Mouse (Mus musculus): ENCODE results near the gene Taok3. TPM values are rescaled to one million over a fixed set of nuclear protein-coding genes. Genes with fewer than 3 reads are reported as not detected.

The Taok3 gene
- polyA plus RNA-seq, 2 experiments: 7.4 to 14.3 TPM

DNA sequence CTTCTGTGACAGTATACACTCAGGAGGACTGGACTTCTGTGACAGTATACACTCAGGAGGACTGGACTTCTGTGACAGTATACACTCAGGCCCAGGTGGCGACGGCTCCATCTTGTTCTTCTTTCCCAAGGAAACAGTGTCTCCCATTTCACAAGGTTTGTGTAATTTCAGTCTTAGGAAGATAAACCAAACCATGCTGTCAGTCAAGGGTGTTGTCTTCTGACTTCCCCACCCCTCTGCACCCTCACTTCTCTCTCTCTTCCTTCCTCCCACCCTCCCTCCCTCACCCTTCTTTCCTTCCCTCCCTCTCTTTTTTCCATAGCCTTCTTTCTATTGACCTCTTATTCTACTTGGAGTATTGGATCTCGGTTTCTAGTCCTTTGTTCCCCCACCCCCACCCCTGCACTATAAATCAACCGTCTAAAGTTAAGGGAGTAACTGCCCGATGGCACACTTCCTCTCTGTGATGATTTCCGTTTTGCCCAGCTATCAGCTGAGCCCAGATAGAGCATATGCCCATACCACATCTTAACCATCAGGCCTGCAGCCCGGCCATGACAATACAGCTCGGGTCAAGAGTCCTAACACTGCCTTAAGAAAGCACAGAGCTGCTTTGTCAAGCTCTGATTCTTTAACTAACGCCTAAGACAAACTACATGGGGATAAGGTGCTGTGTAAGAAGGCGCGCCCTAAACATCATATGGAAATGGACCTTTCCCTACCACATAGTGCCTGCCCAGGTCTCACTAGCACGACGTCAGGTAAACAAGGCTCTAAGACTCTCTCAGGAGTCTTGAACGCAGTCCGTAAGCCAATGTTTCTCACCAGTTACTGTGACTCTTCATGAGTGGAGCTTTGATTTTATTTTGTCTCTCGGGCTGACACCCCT is 29.4 kb downstream of the Taok3 start:
- WGBS: 73% methylated on average over 16 of the region's 16 CpGs
- no peak for ATAC-seq (ENCODE audit: low FRiP score, low read depth)

DNA sequence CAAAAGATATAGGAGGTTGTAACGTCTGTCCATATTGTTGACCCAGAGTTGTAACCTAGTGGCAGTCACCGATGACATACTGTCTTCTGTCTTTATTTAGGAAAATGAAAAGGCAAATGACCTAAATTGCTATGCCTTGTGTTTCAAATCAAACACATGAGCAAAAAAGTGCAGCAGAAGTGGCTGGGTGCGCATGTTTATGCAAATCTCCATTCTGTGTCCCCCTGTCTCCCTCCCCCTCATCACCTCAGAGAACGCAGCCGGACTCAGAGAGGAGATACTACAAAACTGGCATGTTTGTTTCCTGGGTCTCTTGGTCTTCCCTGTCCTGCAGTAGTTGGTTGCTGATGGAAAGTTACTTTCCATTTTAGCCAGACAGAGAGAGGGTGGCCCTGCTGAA is 30.1 kb downstream of the Taok3 start:
- no peak overlapping the region for H3K27ac ChIP-seq (replicated peaks; ENCODE audit: low read depth, low read length)
- TF ChIP-seq POLR2A (IDR thresholded peaks at IDR 0.05; ENCODE audit: borderline replicate concordance, extremely low read depth, insufficient read depth, insufficient read length): no peak
- no peaks in the 10 kb centered on the region for H3K27me3 ChIP-seq (ENCODE audit: control insufficient read depth, insufficient read depth, low read length)
- H3K4me3 ChIP-seq (replicated peaks; ENCODE audit: low read length): no peak overlapping the region
- no peaks in the 10 kb centered on the region for H3K9me3 ChIP-seq (ENCODE audit: control insufficient read depth, low read length)
- no peak for DNase-seq (ENCODE audit: low spot score)
- no peaks in the 10 kb centered on the region for H3K4me1 ChIP-seq (ENCODE audit: control insufficient read depth, insufficient read depth, low read length)
- 86% methylated on average over 5 of the region's 5 CpGs for WGBS
- no peak overlapping the region for H3K9ac ChIP-seq (ENCODE audit: low read depth, low read length, severe bottlenecking)
- no peak for ATAC-seq (ENCODE audit: low FRiP score, low read depth)
- no peaks in the 10 kb centered on the region for H3K36me3 ChIP-seq (ENCODE audit: control insufficient read depth, insufficient read depth, low read length)
- H3K4me2 ChIP-seq (replicated peaks; ENCODE audit: low read depth, low read length, severe bottlenecking): no peak overlapping the region

More for the DNA sequence above, 29.4 kb downstream of the Taok3 start:
- Histone ChIP-seq H3K27me3 (ENCODE audit: control insufficient read depth, insufficient read depth, low read length) (no peaks in the 10 kb centered on the region), H3K4me2 (replicated peaks; ENCODE audit: low read depth, low read length, severe bottlenecking) (no peak overlapping the region), H3K4me3 (replicated peaks; ENCODE audit: low read length) (no peak overlapping the region), H3K27ac (replicated peaks; ENCODE audit: low read depth, low read length) (no peak overlapping the region), H3K9me3 (ENCODE audit: control insufficient read depth, low read length) (no peaks in the 10 kb centered on the region), H3K4me1 (ENCODE audit: control insufficient read depth, insufficient read depth, low read length) (no peaks in the 10 kb centered on the region), H3K36me3 (ENCODE audit: control insufficient read depth, insufficient read depth, low read length) (no peaks in the 10 kb centered on the region), H3K9ac (ENCODE audit: low read depth, low read length, severe bottlenecking) (no peak overlapping the region)
- TF ChIP-seq POLR2A (IDR thresholded peaks at IDR 0.05; ENCODE audit: borderline replicate concordance, extremely low read depth, insufficient read depth, insufficient read length): no peak
- DNase-seq (ENCODE audit: low spot score): no peak

DNA sequence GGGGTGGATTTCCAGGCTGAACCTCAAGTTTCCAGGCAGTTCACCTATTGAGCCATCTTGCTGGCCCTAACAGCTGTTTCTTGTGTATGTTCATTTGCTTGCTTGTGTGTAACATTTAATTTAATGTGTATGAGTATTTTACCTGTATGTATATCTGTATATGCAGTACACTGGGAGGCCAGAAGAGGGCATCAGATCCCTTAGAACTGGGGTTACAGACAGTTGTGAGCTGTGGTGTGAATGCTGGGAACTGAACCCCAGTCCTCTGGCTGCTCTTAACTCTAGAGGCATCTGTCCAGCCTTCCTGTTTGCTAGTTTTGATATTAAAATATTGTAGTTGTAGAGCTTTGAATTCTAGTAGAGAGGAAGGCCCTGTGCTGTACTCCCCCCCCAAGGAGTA is 33.0 kb downstream of the Taok3 start:
- no peak for TF ChIP-seq POLR2A (IDR thresholded peaks at IDR 0.05; ENCODE audit: borderline replicate concordance, extremely low read depth, insufficient read depth, insufficient read length)
- H3K9ac ChIP-seq (ENCODE audit: low read depth, low read length, severe bottlenecking): no peak overlapping the region
- H3K9me3 ChIP-seq (ENCODE audit: control insufficient read depth, low read length): no peaks in the 10 kb centered on the region
- no peaks in the 10 kb centered on the region for H3K4me1 ChIP-seq (ENCODE audit: control insufficient read depth, insufficient read depth, low read length)
- H3K36me3 ChIP-seq (ENCODE audit: control insufficient read depth, insufficient read depth, low read length): no peaks in the 10 kb centered on the region
- ATAC-seq (ENCODE audit: low FRiP score, low read depth) (no peak), DNase-seq (ENCODE audit: low spot score) (no peak)
- no peak overlapping the region for H3K27ac ChIP-seq (replicated peaks; ENCODE audit: low read depth, low read length)
- H3K27me3 ChIP-seq (ENCODE audit: control insufficient read depth, insufficient read depth, low read length): no peaks in the 10 kb centered on the region
- no peak overlapping the region for H3K4me2 ChIP-seq (replicated peaks; ENCODE audit: low read depth, low read length, severe bottlenecking)
- H3K4me3 ChIP-seq (replicated peaks; ENCODE audit: low read length): no peak overlapping the region

DNA sequence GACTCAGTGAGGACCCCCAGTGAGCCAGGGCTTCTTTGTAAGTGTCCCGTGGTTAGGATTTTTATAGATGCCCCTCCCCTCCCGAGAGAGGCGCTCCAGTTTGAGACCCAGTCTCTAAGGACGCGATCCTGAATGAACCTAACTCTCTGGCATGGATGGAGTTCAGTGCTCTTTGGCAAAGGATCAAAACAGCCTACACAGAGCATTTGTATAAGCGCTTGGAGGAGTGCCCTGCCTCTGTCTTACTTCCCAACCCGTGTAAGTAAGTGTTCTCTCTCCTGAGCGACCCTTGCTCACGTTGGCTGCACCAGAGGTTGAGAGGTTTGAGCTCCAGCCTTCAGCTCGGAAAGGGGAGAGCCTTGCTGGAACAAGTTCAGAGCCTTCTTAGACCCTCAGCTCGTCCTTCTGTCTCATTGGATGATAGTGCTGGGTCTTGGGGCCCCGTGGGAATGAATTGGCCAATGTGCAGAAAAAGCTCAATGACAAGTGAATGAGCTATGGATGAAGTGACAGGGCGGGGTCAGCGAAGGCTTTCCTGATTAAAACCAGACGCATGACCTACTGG is 33.7 kb downstream of the Taok3 start:
- no peak for TF ChIP-seq POLR2A (IDR thresholded peaks at IDR 0.05; ENCODE audit: borderline replicate concordance, extremely low read depth, insufficient read depth, insufficient read length)
- peak; percentile 67 for ATAC-seq (ENCODE audit: low FRiP score, low read depth)
- H3K36me3 ChIP-seq (ENCODE audit: control insufficient read depth, insufficient read depth, low read length): no peaks in the 10 kb centered on the region
- H3K4me2 ChIP-seq (replicated peaks; ENCODE audit: low read depth, low read length, severe bottlenecking): no peak overlapping the region
- 66% methylated on average over 15 of the region's 15 CpGs for WGBS
- no peaks in the 10 kb centered on the region for H3K9me3 ChIP-seq (ENCODE audit: control insufficient read depth, low read length)
- peak; percentile 77 for DNase-seq (ENCODE audit: low spot score)
- no peak overlapping the region for H3K27ac ChIP-seq (replicated peaks; ENCODE audit: low read depth, low read length)
- H3K4me3 ChIP-seq (replicated peaks; ENCODE audit: low read length): no peak overlapping the region
- no peaks in the 10 kb centered on the region for H3K4me1 ChIP-seq (ENCODE audit: control insufficient read depth, insufficient read depth, low read length)
- H3K9ac ChIP-seq (ENCODE audit: low read depth, low read length, severe bottlenecking): no peak overlapping the region
- no peaks in the 10 kb centered on the region for H3K27me3 ChIP-seq (ENCODE audit: control insufficient read depth, insufficient read depth, low read length)

DNA sequence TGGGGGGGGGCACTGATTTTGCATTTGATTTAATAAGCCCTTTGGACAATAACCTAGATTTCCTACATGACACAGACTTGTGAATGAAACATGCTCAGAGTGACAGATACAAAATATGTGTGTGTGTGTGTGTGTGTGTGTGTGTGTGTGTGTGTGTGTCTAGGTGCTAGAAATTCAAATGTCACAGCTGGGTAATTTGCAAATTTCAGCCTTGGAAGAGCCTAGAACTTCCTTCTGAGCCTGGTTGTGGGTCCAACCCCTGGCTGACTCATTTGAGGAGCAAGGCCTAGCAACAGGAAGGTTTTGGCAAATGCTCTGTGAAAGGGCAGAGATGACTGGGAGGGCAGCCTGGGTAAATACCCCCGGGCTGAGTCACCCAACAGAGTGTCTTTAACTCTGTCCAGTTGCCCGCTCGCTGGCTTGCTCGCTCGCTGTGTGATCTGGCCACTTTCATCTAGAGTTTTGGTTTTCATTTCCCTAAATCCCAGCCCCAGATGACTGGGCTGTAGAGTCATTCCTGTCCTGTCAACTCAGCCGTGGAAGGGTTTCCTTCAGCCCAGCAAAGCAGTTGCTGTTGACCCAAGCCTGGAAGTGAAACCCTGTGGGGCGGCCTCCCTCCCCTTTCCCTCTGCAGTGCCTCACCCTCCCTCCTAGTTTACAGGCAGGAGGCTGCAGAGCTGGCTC is 38.5 kb downstream of the Taok3 start:
- no peak overlapping the region for H3K4me2 ChIP-seq (replicated peaks; ENCODE audit: low read depth, low read length, severe bottlenecking)
- 63% methylated on average over 7 of the region's 7 CpGs for WGBS
- H3K9me3 ChIP-seq (ENCODE audit: control insufficient read depth, low read length): no peaks in the 10 kb centered on the region
- ATAC-seq (ENCODE audit: low FRiP score, low read depth) (no peak), DNase-seq (ENCODE audit: low spot score) (no peak)
- H3K36me3 ChIP-seq (ENCODE audit: control insufficient read depth, insufficient read depth, low read length): no peaks in the 10 kb centered on the region
- H3K27ac ChIP-seq (replicated peaks; ENCODE audit: low read depth, low read length): 0 out of 2 replicates have a peak overlapping the region, but pooled peaks have one; percentile 13
- H3K9ac ChIP-seq (ENCODE audit: low read depth, low read length, severe bottlenecking): no peak overlapping the region
- no peaks in the 10 kb centered on the region for H3K27me3 ChIP-seq (ENCODE audit: control insufficient read depth, insufficient read depth, low read length)
- H3K4me1 ChIP-seq (ENCODE audit: control insufficient read depth, insufficient read depth, low read length): no peaks in the 10 kb centered on the region
- no peak for TF ChIP-seq POLR2A (IDR thresholded peaks at IDR 0.05; ENCODE audit: borderline replicate concordance, extremely low read depth, insufficient read depth, insufficient read length)
- no peak overlapping the region for H3K4me3 ChIP-seq (replicated peaks; ENCODE audit: low read length)
